Mouse (Mus musculus) limb, embryonic 13.5 days (tissue): ENCODE measurements around the gene Olfr311. TPM values are rescaled to one million over a fixed set of nuclear protein-coding genes. Genes with fewer than 3 reads are reported as not detected.
"Not testable (repeated sequence)": the region's sequence is repeated elsewhere in the genome, so short reads cannot be mapped to it uniquely, and the experiment has no call there.

Experiments used
- ATAC-seq: fragments of 200-750 bp; cut with Nextera tagmentation; 2 replicates; pipeline ENCODE4 v1.8.0; 2017; ENCODE audit warnings: low read depth, moderate number of reproducible peaks, moderate TSS enrichment; ENCODE audit not compliant: low FRiP score
- H3K27ac ChIP-seq: fragments of 300-500 bp; sonication (generic); 2 replicates; pipeline ENCODE4 v1.5.1; 2015; ENCODE audit warnings: inconsistent platforms, mild to moderate bottlenecking, moderate library complexity
- H3K27me3 ChIP-seq: fragments of 300-500 bp; sonication (generic); 2 replicates; pipeline ENCODE4 v1.6.1; 2015; ENCODE audit warnings: mild to moderate bottlenecking, inconsistent platforms
- H3K36me3 ChIP-seq: fragments of 300-500 bp; sonication (generic); 2 replicates; pipeline ENCODE4 v1.6.1; 2015; ENCODE audit warnings: inconsistent platforms, mild to moderate bottlenecking, moderate library complexity
- H3K4me1 ChIP-seq: fragments of 300-500 bp; sonication (generic); 2 replicates; pipeline ENCODE4 v1.6.1; 2015; ENCODE audit warnings: inconsistent platforms
- H3K4me2 ChIP-seq: fragments of 300-500 bp; sonication (generic); replicated peaks from 2 replicates; pipeline ENCODE4 v1.6.1; 2015; ENCODE audit warnings: inconsistent platforms, mild to moderate bottlenecking, moderate library complexity
- H3K4me3 ChIP-seq: fragments of 300-500 bp; sonication (generic); 2 replicates; pipeline ENCODE4 v1.5.1; 2015; ENCODE audit warnings: moderate library complexity, mild to moderate bottlenecking, inconsistent platforms
- H3K9ac ChIP-seq: fragments of 300-500 bp; sonication (generic); 2 replicates; pipeline ENCODE4 v1.6.1; 2015; ENCODE audit warnings: mild to moderate bottlenecking, inconsistent platforms
- H3K9me3 ChIP-seq: fragments of 300-500 bp; sonication (generic); 2 replicates; pipeline ENCODE4 v1.6.1; 2016; ENCODE audit warnings: inconsistent platforms
- WGBS: fragments of 180-500 bp; shearing (Covaris S2); methylation state at CpG from one replicate; pipeline ENCODE4 v1.1.7; 2015; 5-methylcytosine and 5-hydroxymethylcytosine counted together
- polyA plus RNA-seq: library from polyadenylated mRNA; unstranded; fragments of >200 nt; fragmentation: Nextera tagmentation; extraction: Ambion mirVana; gene quantifications from 2 replicates; pipeline ENCODE4 v1.2.1, GENCODE M21; 2015

The Olfr311 gene
- polyA plus RNA-seq: not detected in 2 replicates

- H3K27me3 ChIP-seq, H3K4me1 ChIP-seq, H3K4me2 ChIP-seq, ATAC-seq, H3K36me3 ChIP-seq, H3K9ac ChIP-seq, H3K27ac ChIP-seq, H3K9me3 ChIP-seq, H3K4me3 ChIP-seq: not testable (repeated sequence)
Observed at GRCm38 (mm10) chr11:58838951-58839350, at the start of gene Olfr311. Gene Olfr311 (plus strand): TSS chr11:58839251.

- no peaks in the 10 kb centered on the region for H3K9me3 ChIP-seq
- no peak overlapping the region for H3K9ac ChIP-seq
- H3K4me3 ChIP-seq: no peak overlapping the region
- H3K36me3 ChIP-seq: no peaks in the 10 kb centered on the region
- no peaks in the 10 kb centered on the region for H3K4me1 ChIP-seq
- WGBS: 44% methylated on average over 3 of the region's 3 CpGs
- no peaks in the 10 kb centered on the region for H3K27me3 ChIP-seq
- H3K27ac ChIP-seq: no peak overlapping the region
- no peak for ATAC-seq
- H3K4me2 ChIP-seq: no peak overlapping the region
Observed at GRCm38 (mm10) chr11:58789532-58789931, 49.5 kb upstream of the Olfr311 start.

DNA sequence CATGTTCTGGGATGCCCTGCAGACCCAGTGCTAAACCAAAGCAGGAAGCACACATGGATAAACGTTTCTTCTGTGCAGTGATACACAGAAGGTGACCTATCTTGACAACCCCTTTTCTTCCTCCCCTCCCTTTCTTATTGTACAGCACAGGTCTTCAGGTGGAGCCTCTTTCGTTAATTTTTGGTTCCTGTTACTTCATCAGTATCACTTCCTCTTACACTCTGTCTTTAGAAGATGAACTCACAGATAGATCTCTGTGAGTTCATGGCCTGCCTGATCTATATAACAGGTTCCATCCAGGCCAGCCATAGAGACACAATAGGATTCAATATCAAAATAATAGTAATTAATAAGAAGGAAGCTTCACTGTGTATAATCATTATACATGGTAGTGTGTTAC, 49.0 kb upstream of the Olfr311 start:
- Histone ChIP-seq H3K4me2 (no peak overlapping the region), H3K4me1 (no peaks in the 10 kb centered on the region), H3K9me3 (no peaks in the 10 kb centered on the region), H3K4me3 (no peak overlapping the region), H3K36me3 (no peaks in the 10 kb centered on the region), H3K27ac (no peak overlapping the region), H3K9ac (no peak overlapping the region), H3K27me3 (no peaks in the 10 kb centered on the region)
- WGBS: 52% methylated on average over 2 of the region's 2 CpGs
- ATAC-seq: no peak

DNA sequence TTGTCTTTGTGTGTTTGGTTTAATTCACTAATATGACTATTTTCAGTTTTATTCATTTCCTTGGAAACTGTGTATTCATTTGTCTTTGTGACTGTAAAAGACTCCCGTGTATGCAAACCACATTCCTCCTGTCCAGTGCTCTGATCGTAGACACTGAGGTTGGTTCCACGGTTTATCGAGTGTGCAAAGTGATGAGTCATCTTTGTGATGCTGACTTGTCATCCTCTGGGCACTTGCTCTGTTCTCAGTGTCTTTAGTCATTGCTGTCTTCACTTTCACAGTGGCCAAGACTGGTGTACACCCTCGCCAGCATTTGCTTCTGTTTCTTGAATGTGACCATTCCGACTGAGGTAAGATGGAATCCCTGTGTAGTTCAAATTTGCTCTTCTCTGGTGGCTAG, 48.4 kb upstream of the Olfr311 start:
- Histone ChIP-seq H3K4me1 (no peaks in the 10 kb centered on the region), H3K9me3 (no peaks in the 10 kb centered on the region), H3K9ac (no peak overlapping the region), H3K4me2 (no peak overlapping the region), H3K4me3 (no peak overlapping the region), H3K27me3 (no peaks in the 10 kb centered on the region), H3K36me3 (no peaks in the 10 kb centered on the region), H3K27ac (no peak overlapping the region)
- 83% methylated on average over 6 of the region's 6 CpGs for WGBS
- ATAC-seq: no peak

GRCm38 (mm10) chr11:58795856-58796255, 43.2 kb upstream of the Olfr311 start:
- no peaks in the 10 kb centered on the region for H3K27me3 ChIP-seq
- H3K4me3 ChIP-seq: no peak overlapping the region
- H3K4me1 ChIP-seq: no peaks in the 10 kb centered on the region
- H3K27ac ChIP-seq: no peak overlapping the region
- WGBS: 85% methylated on average over 2 of the region's 2 CpGs
- no peak overlapping the region for H3K4me2 ChIP-seq
- no peaks in the 10 kb centered on the region for H3K36me3 ChIP-seq
- H3K9me3 ChIP-seq: no peaks in the 10 kb centered on the region
- H3K9ac ChIP-seq: no peak overlapping the region
- ATAC-seq: no peak

GRCm38 (mm10) chr11:58796850-58797249, 42.2 kb upstream of the Olfr311 start:
- no peaks in the 10 kb centered on the region for H3K27me3 ChIP-seq
- H3K9ac ChIP-seq: no peak overlapping the region

DNA sequence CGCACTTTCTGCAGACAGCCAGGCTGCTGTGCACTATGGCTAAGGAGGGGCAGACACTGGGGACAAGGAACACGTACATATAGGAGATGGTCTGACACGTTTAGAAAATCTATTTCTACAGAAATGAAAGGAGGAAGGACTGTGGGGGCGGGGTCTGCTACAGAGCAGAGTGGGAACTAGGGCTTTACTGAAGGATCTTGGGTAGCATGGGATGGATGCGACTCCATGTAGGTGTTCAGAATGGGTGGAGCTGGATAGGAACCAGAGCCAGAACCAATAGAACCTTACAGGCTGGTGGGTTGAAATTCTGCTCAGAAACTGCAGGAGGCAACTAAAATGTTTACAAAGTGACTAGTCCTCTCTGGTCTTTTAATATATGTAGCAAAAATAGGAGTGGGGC, 39.3 kb upstream of the Olfr311 start:
- Histone ChIP-seq H3K27me3 (no peaks in the 10 kb centered on the region), H3K36me3 (no peaks in the 10 kb centered on the region), H3K4me1 (no peaks in the 10 kb centered on the region), H3K27ac (no peak overlapping the region), H3K4me2 (no peak overlapping the region), H3K9ac (no peak overlapping the region), H3K4me3 (no peak overlapping the region), H3K9me3 (no peaks in the 10 kb centered on the region)
- WGBS: 76% methylated on average over 5 of the region's 5 CpGs
- no peak for ATAC-seq

More at GRCm38 (mm10) chr11:58796850-58797249, 42.2 kb upstream of the Olfr311 start:
- Histone ChIP-seq H3K4me3 (no peak overlapping the region), H3K27ac (no peak overlapping the region), H3K4me2 (no peak overlapping the region), H3K4me1 (no peaks in the 10 kb centered on the region), H3K9me3 (no peaks in the 10 kb centered on the region), H3K36me3 (no peaks in the 10 kb centered on the region)
- 77% methylated on average over 7 of the region's 7 CpGs for WGBS
- ATAC-seq: no peak

DNA sequence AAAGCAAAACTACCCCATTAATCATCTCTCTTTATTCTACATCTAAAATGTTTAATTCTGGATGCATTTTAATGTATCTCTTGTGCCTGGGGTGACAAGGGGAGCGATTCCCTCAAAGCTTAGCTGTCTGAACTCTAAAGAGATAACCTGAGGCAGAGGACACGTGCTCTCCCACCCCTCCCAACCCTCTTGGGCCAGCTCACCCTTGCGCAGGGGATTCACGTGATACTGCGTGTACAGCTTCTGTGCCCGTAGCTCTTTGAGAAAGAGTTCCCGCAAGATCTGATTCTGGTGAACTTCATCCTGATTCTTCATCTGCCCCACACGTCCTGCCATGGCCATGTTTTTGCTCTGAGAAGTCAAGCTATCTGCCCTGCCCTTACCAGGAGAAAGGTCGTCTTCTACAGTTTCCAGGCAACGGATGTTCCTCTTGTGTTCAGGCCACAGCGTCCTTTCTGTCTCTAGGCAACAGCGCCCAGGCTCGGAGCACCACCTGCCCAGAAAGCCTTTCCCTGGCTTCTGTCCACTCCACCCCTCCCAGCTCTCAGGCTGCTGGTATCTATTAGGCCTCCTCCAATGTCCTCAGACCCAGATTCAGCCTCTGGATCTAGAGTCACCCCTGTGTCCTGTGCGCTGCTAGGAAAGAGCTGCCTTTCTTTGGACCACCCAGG, 37.4 kb upstream of the Olfr311 start, which contains the start of gene Fam183b:
Gene Fam183b, minus strand, starts transcription at position 403 of the 671 bp plus-strand sequence.
- Histone ChIP-seq H3K27ac (no peak within 1 kb of the TSS), H3K4me1 (no peaks in the 10 kb centered on the region), H3K9ac (no peak within 1 kb of the TSS), H3K4me2 (no peak within 1 kb of the TSS), H3K36me3 (no peaks in the 10 kb centered on the region), H3K27me3 (no peaks in the 10 kb centered on the region), H3K9me3 (no peaks in the 10 kb centered on the region), H3K4me3 (no peak within 1 kb of the TSS)
- 42% methylated on average over 14 of the region's 14 CpGs for WGBS
- no peak; the same call in 1 of the 2 replicates for ATAC-seq

DNA sequence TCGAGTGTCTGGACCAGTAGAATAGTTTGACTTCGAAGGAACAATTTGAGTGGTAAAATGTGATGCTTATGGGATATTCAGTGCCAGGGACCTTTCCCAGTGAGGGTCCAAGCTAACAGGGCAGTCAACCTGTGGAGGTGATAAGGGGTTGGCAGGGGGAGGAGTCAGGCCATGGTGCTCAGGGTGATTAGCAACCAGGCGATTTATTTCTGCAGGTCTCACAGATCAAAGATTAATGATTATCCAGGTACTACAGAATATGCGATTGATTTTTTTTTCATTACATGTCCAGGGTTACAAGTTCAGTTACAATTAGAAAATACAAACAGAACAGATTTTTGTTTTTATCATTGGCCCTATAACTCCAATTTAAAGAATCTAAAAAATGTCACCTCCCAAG, 35.2 kb upstream of the Olfr311 start:
- no peak overlapping the region for H3K4me2 ChIP-seq
- 62% methylated on average over 4 of the region's 4 CpGs for whole genome bisulfite sequencing
- no peak overlapping the region for H3K27ac ChIP-seq
- H3K9ac ChIP-seq: no peak overlapping the region
- H3K4me3 ChIP-seq: no peak overlapping the region
- ATAC-seq: no peak
- H3K36me3 ChIP-seq: no peaks in the 10 kb centered on the region
- H3K9me3 ChIP-seq: no peaks in the 10 kb centered on the region
- H3K27me3 ChIP-seq: no peaks in the 10 kb centered on the region
- H3K4me1 ChIP-seq: no peaks in the 10 kb centered on the region

GRCm38 (mm10) chr11:58804393-58804792, 34.7 kb upstream of the Olfr311 start:
- no peaks in the 10 kb centered on the region for H3K9me3 ChIP-seq
- no peaks in the 10 kb centered on the region for H3K4me1 ChIP-seq
- ATAC-seq: no peak
- H3K9ac ChIP-seq: no peak overlapping the region
- no peaks in the 10 kb centered on the region for H3K27me3 ChIP-seq
- no peak overlapping the region for H3K27ac ChIP-seq
- 85% methylated on average over 2 of the region's 2 CpGs for WGBS
- H3K4me2 ChIP-seq: no peak overlapping the region
- no peaks in the 10 kb centered on the region for H3K36me3 ChIP-seq
- H3K4me3 ChIP-seq: no peak overlapping the region

GRCm38 (mm10) chr11:58812001-58812400, 27.1 kb upstream of the Olfr311 start:
- H3K9ac ChIP-seq: no peak overlapping the region
- WGBS: 8% methylated on average over 1 of the region's 1 CpGs

DNA sequence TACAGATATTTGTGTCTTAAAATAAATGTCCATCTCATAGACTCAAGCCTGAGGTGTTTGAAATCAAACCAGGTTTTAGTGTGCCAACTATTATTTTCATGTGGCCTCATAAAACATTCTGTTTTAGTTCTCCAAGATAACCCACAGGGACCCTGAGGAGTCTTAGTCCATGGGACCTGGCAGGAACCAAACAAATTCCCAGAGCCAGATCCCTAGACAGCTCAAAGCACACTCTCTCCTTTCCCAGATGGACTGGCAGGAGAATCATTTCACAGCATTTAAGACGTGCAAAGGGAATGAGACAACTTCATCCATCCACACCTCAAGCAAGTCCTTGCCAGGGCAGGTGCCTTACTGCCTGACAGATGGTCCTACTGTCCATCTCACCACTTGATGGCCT, 24.4 kb upstream of the Olfr311 start, which contains the start of gene Olfr313:
Gene Olfr313, plus strand, starts transcription at position 301 of the 400 bp plus-strand sequence.
- H3K27ac ChIP-seq, H3K4me1 ChIP-seq, H3K27me3 ChIP-seq, H3K9me3 ChIP-seq, ATAC-seq, H3K4me3 ChIP-seq, H3K36me3 ChIP-seq, H3K4me2 ChIP-seq, H3K9ac ChIP-seq: not testable (repeated sequence)
- WGBS: 71% methylated on average over 1 of the region's 1 CpGs

More at GRCm38 (mm10) chr11:58812001-58812400, 27.1 kb upstream of the Olfr311 start:
- no peak overlapping the region for H3K27ac ChIP-seq
- no peaks in the 10 kb centered on the region for H3K36me3 ChIP-seq
- H3K27me3 ChIP-seq: no peaks in the 10 kb centered on the region; the same call in 1 of the 2 replicates
- no peak for ATAC-seq
- no peak overlapping the region for H3K4me2 ChIP-seq
- no peaks in the 10 kb centered on the region for H3K9me3 ChIP-seq
- H3K4me1 ChIP-seq: no peaks in the 10 kb centered on the region
- no peak overlapping the region for H3K4me3 ChIP-seq

GRCm38 (mm10) chr11:58815676-58816075, 23.4 kb upstream of the Olfr311 start:
- H3K4me1 ChIP-seq: no peaks in the 10 kb centered on the region
- no peaks in the 10 kb centered on the region for H3K9me3 ChIP-seq
- no peaks in the 10 kb centered on the region; the same call in 1 of the 2 replicates for H3K27me3 ChIP-seq
- H3K4me3 ChIP-seq: no peak overlapping the region
- WGBS: 71% methylated on average over 1 of the region's 1 CpGs
- no peak for ATAC-seq
- no peak overlapping the region for H3K27ac ChIP-seq
- H3K4me2 ChIP-seq: no peak overlapping the region
- no peaks in the 10 kb centered on the region for H3K36me3 ChIP-seq
- H3K9ac ChIP-seq: no peak overlapping the region
